Comparison of ENCODE assay signal across 18 mouse cellular contexts in genomic region chr11:79013056-79013455, GRCm38 (mm10).
"Had no signal": no experiment of that assay in that cellular context is flagged by ENCODE, and none has a peak within 500 bp of the region (broad histone marks: within the 10 kb centered on the region; RNA-seq: fewer than 3 reads in every experiment).

No protein-coding gene starts in this region.

- H3K9me3 ChIP-seq: neural tube, embryonic 12.5 days; neural tube, embryonic 15.5 days had no signal

- H3K27ac ChIP-seq: left cerebral cortex, adult 2 months; liver, embryonic 14.5 days; neural tube, embryonic 12.5 days; neural tube, embryonic 15.5 days; stomach, postnatal 0 days had no signal

- H3K9ac ChIP-seq: liver, embryonic 14.5 days; neural tube, embryonic 12.5 days; neural tube, embryonic 15.5 days had no signal

- H3K4me2 ChIP-seq: liver, embryonic 11.5 days; midbrain, embryonic 11.5 days; neural tube, embryonic 12.5 days; neural tube, embryonic 15.5 days had no signal

- DNase-seq: kidney, adult 11 months; kidney, adult 8-10 months; layer of hippocampus, postnatal 36 days; lung, adult 18-20 months; lung, postnatal 14 days; midbrain, embryonic 14.5 days; right cerebral cortex, adult 18-20 months; right cerebral cortex, postnatal 14 days; right cerebral cortex, postnatal 4 days; thymus, adult 18-20 months; thymus, postnatal 14 days had no signal

- H3K27me3 ChIP-seq: neural tube, embryonic 12.5 days; neural tube, embryonic 15.5 days had no signal

- H3K4me3 ChIP-seq: left cerebral cortex, adult 2 months; neural tube, embryonic 12.5 days; neural tube, embryonic 15.5 days had no signal
